ENCODE assay signal across 14 mouse cellular contexts in the genomic region with DNA sequence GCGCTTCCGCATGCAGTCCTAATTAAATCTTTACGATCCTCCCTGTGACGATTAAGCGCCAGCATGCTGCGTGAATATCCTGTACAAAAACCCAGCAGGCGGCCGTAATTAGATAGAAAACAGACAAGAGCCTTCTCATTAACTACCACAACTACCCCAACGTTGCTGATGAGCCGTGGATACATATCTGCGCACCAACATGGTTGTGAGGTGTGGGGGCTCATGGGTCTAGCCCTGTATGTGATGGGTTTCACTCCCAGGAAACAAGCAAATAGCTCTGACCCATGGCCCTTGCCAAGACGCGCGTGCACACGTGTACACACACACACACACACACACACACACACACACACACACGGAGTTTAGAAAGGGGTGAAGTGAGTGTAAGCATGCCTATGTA. TPM values are rescaled to one million over a fixed set of nuclear protein-coding genes. Genes with fewer than 3 reads are reported as not detected.
A peak's percentile ranks its signal among the peaks of the same experiment; 100 is the strongest.
DNase-seq lines count a peak whose midpoint lies in the region; ATAC-seq and TF ChIP-seq lines count a peak whose summit lies in the region.
"Had no signal": no experiment of that assay in that cellular context is flagged by ENCODE, and none has a peak within 500 bp of the region (broad histone marks: within the 10 kb centered on the region; RNA-seq: fewer than 3 reads in every experiment).

No protein-coding gene starts in this region.

- no peak for TF ChIP-seq EP300 in lung, postnatal 0 days (IDR thresholded peaks at IDR 0.05)

- TF ChIP-seq POLR2A in lung, adult 2 months (IDR thresholded peaks at IDR 0.05; ENCODE audit: borderline replicate concordance, extremely low read depth, low read depth, low read length) = no peak

- no peak for TF ChIP-seq CTCF in lung, adult 2 months (IDR thresholded peaks at IDR 0.05; ENCODE audit: insufficient read depth, low read length)
- TF ChIP-seq CTCF in lung, postnatal 0 days (IDR thresholded peaks at IDR 0.05) = no peak

- no peaks in the 10 kb centered on the region for H3K36me3 ChIP-seq in forebrain, embryonic 11.5 days (ENCODE audit: control insufficient read depth, insufficient read depth, low read length)
- no peaks in the 10 kb centered on the region for H3K36me3 ChIP-seq in forebrain, embryonic 15.5 days
- no peaks in the 10 kb centered on the region for H3K36me3 ChIP-seq in embryonic facial prominence, embryonic 15.5 days
- no peaks in the 10 kb centered on the region for H3K36me3 ChIP-seq in limb, embryonic 12.5 days
- H3K36me3 ChIP-seq in neural tube, embryonic 13.5 days = no peaks in the 10 kb centered on the region
- no peaks in the 10 kb centered on the region for H3K36me3 ChIP-seq in lung, postnatal 0 days (ENCODE audit: insufficient read depth, low read length)
- H3K36me3 ChIP-seq: stomach, embryonic 15.5 days had no signal

- ATAC-seq in forebrain, embryonic 11.5 days (replicated peaks; ENCODE audit: low FRiP score) = peak; percentile 57; the same call in 1 of the 2 replicates
- no peak; the same call in 1 of the 2 replicates for ATAC-seq in forebrain, embryonic 15.5 days (replicated peaks)
- no peak; the same call in 1 of the 2 replicates for ATAC-seq in embryonic facial prominence, embryonic 15.5 days (ENCODE audit: insufficient number of reproducible peaks, low FRiP score, low TSS enrichment, low read depth)
- 0 out of 2 replicates have a peak, but pooled peaks have one; percentile 13 for ATAC-seq in limb, embryonic 12.5 days (ENCODE audit: insufficient number of reproducible peaks, insufficient read depth, low FRiP score, low TSS enrichment, low read depth)
- peak; percentile 69 for ATAC-seq in neural tube, embryonic 13.5 days (ENCODE audit: low read depth)
- ATAC-seq in lung, postnatal 0 days = no peak

- H3K9ac ChIP-seq in forebrain, embryonic 11.5 days (ENCODE audit: low read length) = no peak overlapping the region
- no peak overlapping the region for H3K9ac ChIP-seq in forebrain, embryonic 15.5 days (replicated peaks)
- H3K9ac ChIP-seq in embryonic facial prominence, embryonic 15.5 days = no peak overlapping the region
- no peak overlapping the region for H3K9ac ChIP-seq in limb, embryonic 12.5 days (replicated peaks)
- 0 out of 2 replicates have a peak overlapping the region, but pooled peaks have one; percentile 31 for H3K9ac ChIP-seq in neural tube, embryonic 13.5 days
- no peak overlapping the region for H3K9ac ChIP-seq in lung, postnatal 0 days (replicated peaks; ENCODE audit: low read depth)
- H3K9ac ChIP-seq: stomach, embryonic 15.5 days had no signal

- H3K9me3 ChIP-seq in forebrain, embryonic 11.5 days (ENCODE audit: control insufficient read depth, low read length) = no peaks in the 10 kb centered on the region
- no peaks in the 10 kb centered on the region for H3K9me3 ChIP-seq in forebrain, embryonic 15.5 days
- H3K9me3 ChIP-seq in embryonic facial prominence, embryonic 15.5 days (replicated peaks) = no peaks in the 10 kb centered on the region
- no peaks in the 10 kb centered on the region for H3K9me3 ChIP-seq in limb, embryonic 12.5 days
- no peaks in the 10 kb centered on the region for H3K9me3 ChIP-seq in neural tube, embryonic 13.5 days
- H3K9me3 ChIP-seq in lung, postnatal 0 days (ENCODE audit: low read length) = no peaks in the 10 kb centered on the region
- H3K9me3 ChIP-seq: stomach, embryonic 15.5 days had no signal

- no peak for DNase-seq in forebrain, embryonic 11.5 days (ENCODE audit: low spot score)
- no peak for DNase-seq in adrenal gland, adult 8-10 months
- DNase-seq in lung, adult 2 months = no peak
- no peak for DNase-seq in lung, postnatal 0 days (ENCODE audit: low spot score)
- DNase-seq: lung, postnatal 36 days had no signal

- peaks cover 4% of the 10 kb centered on the region; the same call in 1 of the 2 replicates for H3K4me1 ChIP-seq in forebrain, embryonic 11.5 days (replicated peaks; ENCODE audit: control insufficient read depth, insufficient read depth, low read length)
- H3K4me1 ChIP-seq in forebrain, embryonic 15.5 days = peaks cover 5% of the 10 kb centered on the region
- no peaks in the 10 kb centered on the region for H3K4me1 ChIP-seq in embryonic facial prominence, embryonic 15.5 days
- peaks cover 14% of the 10 kb centered on the region; the same call in 1 of the 2 replicates for H3K4me1 ChIP-seq in limb, embryonic 12.5 days (replicated peaks)
- peaks cover 50% of the 10 kb centered on the region for H3K4me1 ChIP-seq in neural tube, embryonic 13.5 days (replicated peaks)
- H3K4me1 ChIP-seq in lung, adult 2 months (ENCODE audit: control insufficient read depth, insufficient read depth, low read length) = no peaks in the 10 kb centered on the region
- H3K4me1 ChIP-seq in lung, postnatal 0 days (ENCODE audit: insufficient read depth, low read depth, low read length) = no peaks in the 10 kb centered on the region

- H3K4me2 ChIP-seq in forebrain, embryonic 11.5 days (ENCODE audit: low read depth, low read length, severe bottlenecking) = no peak overlapping the region
- no peak overlapping the region for H3K4me2 ChIP-seq in forebrain, embryonic 15.5 days (replicated peaks)
- H3K4me2 ChIP-seq in embryonic facial prominence, embryonic 15.5 days (replicated peaks) = peak overlapping the region; percentile 43; the same call in 1 of the 2 replicates
- peak overlapping the region; percentile 57 for H3K4me2 ChIP-seq in limb, embryonic 12.5 days
- H3K4me2 ChIP-seq in neural tube, embryonic 13.5 days = peak overlapping the region; percentile 55
- no peak overlapping the region for H3K4me2 ChIP-seq in lung, postnatal 0 days (replicated peaks; ENCODE audit: low read depth, low read length)
- H3K4me2 ChIP-seq: heart, embryonic 11.5 days; stomach, embryonic 15.5 days had no signal

- under 1% methylated on average over 16 of the region's 16 CpGs for WGBS in forebrain, embryonic 11.5 days
- WGBS in forebrain, embryonic 15.5 days = 1% methylated on average over 16 of the region's 16 CpGs
- WGBS in embryonic facial prominence, embryonic 15.5 days = 13% methylated on average over 16 of the region's 16 CpGs
- WGBS in limb, embryonic 12.5 days = 3% methylated on average over 16 of the region's 16 CpGs
- WGBS in neural tube, embryonic 13.5 days = 5% methylated on average over 16 of the region's 16 CpGs
- 5% methylated on average over 16 of the region's 16 CpGs for WGBS in lung, adult 2 months
- WGBS in lung, postnatal 0 days = 4% methylated on average over 16 of the region's 16 CpGs

- no peak overlapping the region for H3K4me3 ChIP-seq in forebrain, embryonic 11.5 days (ENCODE audit: low read depth, low read length)
- H3K4me3 ChIP-seq in forebrain, embryonic 15.5 days = no peak overlapping the region
- 0 out of 2 replicates have a peak overlapping the region, but pooled peaks have one; percentile 5 for H3K4me3 ChIP-seq in embryonic facial prominence, embryonic 15.5 days (replicated peaks)
- peak overlapping the region; percentile 18 for H3K4me3 ChIP-seq in limb, embryonic 12.5 days (replicated peaks)
- peak overlapping the region; percentile 48 for H3K4me3 ChIP-seq in neural tube, embryonic 13.5 days
- H3K4me3 ChIP-seq in lung, adult 2 months (replicated peaks; ENCODE audit: extremely low read depth, low read depth, low read length) = no peak overlapping the region
- H3K4me3 ChIP-seq in lung, postnatal 0 days (ENCODE audit: low read depth, low read length) = no peak overlapping the region
- H3K4me3 ChIP-seq: myocyte; stomach, embryonic 15.5 days had no signal

- H3K27ac ChIP-seq in forebrain, embryonic 11.5 days (ENCODE audit: low read depth, low read length) = no peak overlapping the region
- no peak overlapping the region for H3K27ac ChIP-seq in forebrain, embryonic 15.5 days (replicated peaks)
- H3K27ac ChIP-seq in embryonic facial prominence, embryonic 15.5 days (replicated peaks) = peak overlapping the region; percentile 58
- H3K27ac ChIP-seq in limb, embryonic 12.5 days = no peak overlapping the region
- H3K27ac ChIP-seq in neural tube, embryonic 13.5 days (replicated peaks) = 0 out of 2 replicates have a peak overlapping the region, but pooled peaks have one; percentile 61
- H3K27ac ChIP-seq in lung, postnatal 0 days (ENCODE audit: low read length) = no peak overlapping the region
- H3K27ac ChIP-seq: stomach, embryonic 15.5 days had no signal

- H3K27me3 ChIP-seq in forebrain, embryonic 11.5 days (ENCODE audit: control insufficient read depth, insufficient read depth, low read length) = peaks cover 82% of the 10 kb centered on the region
- peaks cover 91% of the 10 kb centered on the region for H3K27me3 ChIP-seq in forebrain, embryonic 15.5 days
- H3K27me3 ChIP-seq in embryonic facial prominence, embryonic 15.5 days = peaks cover 73% of the 10 kb centered on the region
- H3K27me3 ChIP-seq in limb, embryonic 12.5 days = peaks cover 82% of the 10 kb centered on the region
- H3K27me3 ChIP-seq in neural tube, embryonic 13.5 days = peaks cover 94% of the 10 kb centered on the region
- peaks cover 38% of the 10 kb centered on the region; the same call in 1 of the 2 replicates for H3K27me3 ChIP-seq in lung, postnatal 0 days (replicated peaks; ENCODE audit: insufficient read depth, low read length)

RNA-seq across cellular contexts. Expression of gene Tfap2b, which starts 8.7 kb away (rescaled TPM):
- 15.6 and 17.1 TPM in 2 replicates for polyA plus RNA-seq in forebrain, embryonic 11.5 days (2014; fragmentation: Nextera tagmentation; extraction: Ambion mirVana)
- polyA plus RNA-seq in forebrain, embryonic 15.5 days (2015; fragmentation: Nextera tagmentation; extraction: Ambion mirVana) = 1.9 and 3.8 TPM in 2 replicates
- polyA plus RNA-seq in embryonic facial prominence, embryonic 15.5 days (2015; fragmentation: Nextera tagmentation; extraction: Ambion mirVana) = 50.3 and 51.9 TPM in 2 replicates
- polyA plus RNA-seq in limb, embryonic 12.5 days (2016; fragmentation: Nextera tagmentation; extraction: Ambion mirVana) = 49.9 and 52.6 TPM in 2 replicates
- 75.0 and 76.0 TPM in 2 replicates for polyA plus RNA-seq in neural tube, embryonic 13.5 days (2015; fragmentation: Nextera tagmentation; extraction: Ambion mirVana)
- 10 to 100 TPM; 10.8 to 19.0 (median 14.7) TPM for total RNA-seq in adrenal gland, adult 8-10 months (2022)
- not detected in 2 replicates for polyA plus RNA-seq in lung, adult 2 months (2012; rRNA removed)
- 0.14 TPM in 1 of 2 replicates, not detected in the other for polyA plus RNA-seq in lung, postnatal 0 days (2015; fragmentation: Nextera tagmentation; extraction: Ambion mirVana)
- total RNA-seq: ES-E14; liver, adult 2 months had no signal
- polyA plus RNA-seq: myocyte had no signal

Comparison
In these comparisons a context has a peak if more than half of its experiments do, and no peak if none do; other contexts are left out.
1. ATAC-seq: peak in forebrain, embryonic 11.5 days (single experiment), limb, embryonic 12.5 days (single experiment) and neural tube, embryonic 13.5 days (single experiment); none in forebrain, embryonic 15.5 days (single experiment), embryonic facial prominence, embryonic 15.5 days (single experiment) and lung, postnatal 0 days (single experiment).
2. H3K27ac ChIP-seq: peak in embryonic facial prominence, embryonic 15.5 days (single experiment) and neural tube, embryonic 13.5 days (single experiment); none in forebrain, embryonic 11.5 days (single experiment), forebrain, embryonic 15.5 days (single experiment), limb, embryonic 12.5 days (single experiment) and lung, postnatal 0 days (single experiment).
3. H3K4me2 ChIP-seq: peak in embryonic facial prominence, embryonic 15.5 days (single experiment), limb, embryonic 12.5 days (single experiment) and neural tube, embryonic 13.5 days (single experiment); none in forebrain, embryonic 11.5 days (single experiment), forebrain, embryonic 15.5 days (single experiment) and lung, postnatal 0 days (single experiment).
4. H3K4me3 ChIP-seq: peak in embryonic facial prominence, embryonic 15.5 days (single experiment), limb, embryonic 12.5 days (single experiment) and neural tube, embryonic 13.5 days (single experiment); none in forebrain, embryonic 11.5 days (single experiment), forebrain, embryonic 15.5 days (single experiment), lung, adult 2 months (single experiment) and lung, postnatal 0 days (single experiment).